14 mouse cellular contexts compared by ENCODE assay signal in genomic region chr12:59216176-59216575, GRCm38 (mm10). TPM values are rescaled to one million over a fixed set of nuclear protein-coding genes. Genes with fewer than 3 reads are reported as not detected.
A peak's percentile ranks its signal among the peaks of the same experiment; 100 is the strongest.
DNase-seq lines count a peak whose midpoint lies in the region; ATAC-seq lines count a peak whose summit lies in the region.
"Had no signal": no experiment of that assay in that cellular context is flagged by ENCODE, and none has a peak within 500 bp of the region (broad histone marks: within the 10 kb centered on the region; RNA-seq: fewer than 3 reads in every experiment).

No protein-coding gene starts in this region.

- WGBS in embryonic facial prominence, embryonic 14.5 days, result 95% methylated on average over 4 of the region's 4 CpGs
- WGBS in embryonic facial prominence, embryonic 10.5 days, result 95% methylated on average over 4 of the region's 4 CpGs
- WGBS in midbrain, embryonic 13.5 days, result 97% methylated on average over 4 of the region's 4 CpGs
- 98% methylated on average over 4 of the region's 4 CpGs for WGBS in midbrain, embryonic 10.5 days

- H3K27me3 ChIP-seq in embryonic facial prominence, embryonic 14.5 days (replicated peaks; ENCODE audit: control insufficient read depth, insufficient read depth, low read length), result no peaks in the 10 kb centered on the region
- H3K27me3 ChIP-seq in embryonic facial prominence, embryonic 10.5 days (replicated peaks; ENCODE audit: low read depth, poor library complexity, severe bottlenecking), result no peaks in the 10 kb centered on the region
- no peaks in the 10 kb centered on the region for H3K27me3 ChIP-seq in midbrain, embryonic 13.5 days
- no peaks in the 10 kb centered on the region for H3K27me3 ChIP-seq in midbrain, embryonic 10.5 days (ENCODE audit: low read depth, poor library complexity, severe bottlenecking)
- H3K27me3 ChIP-seq: embryonic facial prominence, embryonic 12.5 days; intestine, embryonic 15.5 days had no signal

- peaks cover 3% of the 10 kb centered on the region; the same call in 1 of the 2 replicates for H3K36me3 ChIP-seq in embryonic facial prominence, embryonic 14.5 days (ENCODE audit: control insufficient read depth, insufficient read depth, low read length)
- peaks cover 16% of the 10 kb centered on the region for H3K36me3 ChIP-seq in embryonic facial prominence, embryonic 10.5 days (replicated peaks)
- H3K36me3 ChIP-seq in midbrain, embryonic 13.5 days, result peaks cover 15% of the 10 kb centered on the region
- peaks cover 19% of the 10 kb centered on the region for H3K36me3 ChIP-seq in midbrain, embryonic 10.5 days
- H3K36me3 ChIP-seq: intestine, embryonic 15.5 days had no signal

- peak; percentile 14 for DNase-seq in embryonic facial prominence, embryonic 14.5 days (ENCODE audit: low spot score)
- DNase-seq in embryonic facial prominence, embryonic 10.5 days (ENCODE audit: low spot score), result no peak
- no peak for DNase-seq in midbrain, embryonic 10.5 days (ENCODE audit: low spot score)
- no peak for DNase-seq in embryo, embryonic 10.5 days (ENCODE audit: low spot score)
- DNase-seq: adrenal gland, adult 8-10 months; cerebellum, adult 2 months; kidney, postnatal 4 days; lung, adult 2 months had no signal

- H3K4me3 ChIP-seq in embryonic facial prominence, embryonic 14.5 days (ENCODE audit: low read depth, low read length), result no peak overlapping the region
- no peak overlapping the region for H3K4me3 ChIP-seq in embryonic facial prominence, embryonic 10.5 days
- H3K4me3 ChIP-seq in midbrain, embryonic 13.5 days (replicated peaks), result no peak overlapping the region
- no peak overlapping the region for H3K4me3 ChIP-seq in midbrain, embryonic 10.5 days
- H3K4me3 ChIP-seq: embryonic facial prominence, embryonic 12.5 days; intestine, embryonic 15.5 days had no signal

- no peak overlapping the region for H3K27ac ChIP-seq in embryonic facial prominence, embryonic 14.5 days (replicated peaks; ENCODE audit: low read depth, low read length)
- no peak overlapping the region for H3K27ac ChIP-seq in embryonic facial prominence, embryonic 10.5 days (replicated peaks)
- no peak overlapping the region for H3K27ac ChIP-seq in midbrain, embryonic 13.5 days
- H3K27ac ChIP-seq in midbrain, embryonic 10.5 days (replicated peaks), result no peak overlapping the region
- H3K27ac ChIP-seq: embryonic facial prominence, embryonic 12.5 days; intestine, embryonic 15.5 days had no signal

- no peak overlapping the region for H3K9ac ChIP-seq in embryonic facial prominence, embryonic 14.5 days (ENCODE audit: low read depth, low read length)
- H3K9ac ChIP-seq in midbrain, embryonic 13.5 days (replicated peaks), result no peak overlapping the region
- H3K9ac ChIP-seq: embryonic facial prominence, embryonic 12.5 days; intestine, embryonic 15.5 days had no signal

- H3K4me2 ChIP-seq in embryonic facial prominence, embryonic 14.5 days (ENCODE audit: low read depth, low read length), result no peak overlapping the region
- 0 out of 2 replicates have a peak overlapping the region, but pooled peaks have one; percentile 19 for H3K4me2 ChIP-seq in midbrain, embryonic 13.5 days (replicated peaks)
- H3K4me2 ChIP-seq: embryonic facial prominence, embryonic 12.5 days; intestine, embryonic 15.5 days had no signal

- peaks cover 10% of the 10 kb centered on the region for H3K4me1 ChIP-seq in embryonic facial prominence, embryonic 14.5 days (ENCODE audit: control insufficient read depth, insufficient read depth, low read length)
- peaks cover 14% of the 10 kb centered on the region for H3K4me1 ChIP-seq in embryonic facial prominence, embryonic 10.5 days
- peaks cover 36% of the 10 kb centered on the region for H3K4me1 ChIP-seq in midbrain, embryonic 13.5 days (replicated peaks)
- peaks cover 16% of the 10 kb centered on the region for H3K4me1 ChIP-seq in midbrain, embryonic 10.5 days

- no peak for ATAC-seq in embryonic facial prominence, embryonic 14.5 days (ENCODE audit: low read depth)
- ATAC-seq in midbrain, embryonic 13.5 days, result no peak
- peak; percentile 14 for ATAC-seq in inflammation-experienced regulatory T-cells, adult 6 months
- peak; percentile 23; the same call in 1 of the 2 replicates for ATAC-seq in neutrophil, adult 5-6 weeks (ENCODE audit: extremely low read depth, insufficient number of reproducible peaks, low FRiP score, poor library complexity, severe bottlenecking)
- ATAC-seq in frontal cortex, adult (ENCODE audit: low TSS enrichment), result no peak
- ATAC-seq: intestine, embryonic 15.5 days had no signal

- no peaks in the 10 kb centered on the region for H3K9me3 ChIP-seq in embryonic facial prominence, embryonic 14.5 days (ENCODE audit: control insufficient read depth, low read length)
- H3K9me3 ChIP-seq in embryonic facial prominence, embryonic 10.5 days, result 0 out of 2 replicates have a peak, but pooled peaks cover 5% of the 10 kb centered on the region
- no peaks in the 10 kb centered on the region for H3K9me3 ChIP-seq in midbrain, embryonic 13.5 days
- H3K9me3 ChIP-seq in midbrain, embryonic 10.5 days (replicated peaks), result 0 out of 2 replicates have a peak, but pooled peaks cover 3% of the 10 kb centered on the region
- H3K9me3 ChIP-seq: embryonic facial prominence, embryonic 12.5 days; intestine, embryonic 15.5 days had no signal

RNA-seq across cellular contexts. Expression of gene Fbxo33, which starts 3.3 kb away (rescaled TPM):
- 8.6 and 14.8 TPM in 2 replicates for polyA plus RNA-seq in embryonic facial prominence, embryonic 14.5 days (2014; fragmentation: Nextera tagmentation; extraction: Ambion mirVana)
- 7.6 and 8.5 TPM in 2 replicates for polyA plus RNA-seq in embryonic facial prominence, embryonic 10.5 days (2016; fragmentation: Nextera tagmentation; extraction: Ambion mirVana)
- 7.4 and 8.0 TPM in 2 replicates for polyA plus RNA-seq in midbrain, embryonic 13.5 days (2015; fragmentation: Nextera tagmentation; extraction: Ambion mirVana)
- polyA plus RNA-seq in midbrain, embryonic 10.5 days (2016; fragmentation: Nextera tagmentation; extraction: Ambion mirVana), result 5.4 and 6.4 TPM in 2 replicates
- 10 to 100 TPM; 11.4 to 20.7 (median 17.2) TPM for polyA plus RNA-seq in inflammation-experienced regulatory T-cells, adult 6 months (2017; shearing (Covaris generic))
- total RNA-seq in neutrophil, adult 5-6 weeks (2017), result 46.0 and 65.1 TPM in 2 replicates

Comparison
In these comparisons a context has a peak if more than half of its experiments do, and no peak if none do; other contexts are left out.
1. ATAC-seq: peak in inflammation-experienced regulatory T-cells, adult 6 months (single experiment) and neutrophil, adult 5-6 weeks (single experiment); none in embryonic facial prominence, embryonic 14.5 days (single experiment), midbrain, embryonic 13.5 days (single experiment) and frontal cortex, adult (single experiment).